Mouse (Mus musculus) 3T3-L1 (cell line): Measurements from ENCODE around the gene Ccdc189.

Experiments used
- DNase-seq: peaks from one replicate; pipeline ENCODE4 v3.0.0-alpha.2; 2015; ENCODE audit warnings: low read depth, low spot score

Ccdc189 gene

DNA sequence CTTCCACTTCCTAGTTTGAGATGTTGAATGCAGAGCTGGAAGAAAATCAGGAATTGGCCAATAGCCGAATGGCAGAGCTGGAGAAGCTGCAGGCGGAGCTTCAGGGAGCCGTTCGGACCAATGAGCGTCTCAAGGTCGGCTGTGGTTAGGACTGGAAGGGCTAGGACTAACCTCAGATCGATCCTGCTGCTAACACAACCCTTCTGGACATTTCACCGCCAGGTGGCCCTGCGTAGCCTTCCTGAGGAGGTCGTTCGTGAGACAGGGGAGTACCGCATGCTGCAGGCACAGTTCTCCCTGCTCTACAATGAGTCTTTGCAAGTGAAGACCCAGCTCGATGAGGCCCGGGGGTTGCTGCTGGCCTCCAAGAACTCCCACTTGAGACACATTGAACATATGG, 4.2 kb upstream of the Ccdc189 start:
- DNase-seq = no peak

- no peak for DNase-seq
Observed at GRCm38 (mm10) chr7:127591108-127591507, 2.7 kb upstream of the Ccdc189 start.

DNA sequence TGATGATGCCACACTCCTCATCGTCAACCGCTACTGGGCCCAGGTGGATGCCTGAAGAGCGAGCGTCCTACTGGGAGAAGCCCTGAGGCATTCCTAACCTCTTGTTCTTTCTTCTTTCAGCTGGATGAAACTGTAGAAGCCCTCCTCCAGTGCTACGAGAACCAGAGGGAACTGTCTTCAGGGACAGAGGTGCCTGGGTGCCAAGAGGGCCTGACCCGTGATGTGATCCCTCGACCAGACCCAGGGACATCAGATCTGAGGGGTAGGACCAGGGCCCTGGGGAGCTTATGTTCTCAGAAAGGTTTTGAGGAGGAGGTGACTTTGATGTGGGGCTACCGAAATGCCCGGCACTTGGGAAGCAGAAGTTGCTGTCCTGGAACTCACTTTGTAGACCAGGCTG, 1.2 kb upstream of the Ccdc189 start:
- no peak for DNase-seq

- DNase-seq = no peak
Observed at GRCm38 (mm10) chr7:127588901-127589300, 506 bp upstream of the Ccdc189 start.

DNA sequence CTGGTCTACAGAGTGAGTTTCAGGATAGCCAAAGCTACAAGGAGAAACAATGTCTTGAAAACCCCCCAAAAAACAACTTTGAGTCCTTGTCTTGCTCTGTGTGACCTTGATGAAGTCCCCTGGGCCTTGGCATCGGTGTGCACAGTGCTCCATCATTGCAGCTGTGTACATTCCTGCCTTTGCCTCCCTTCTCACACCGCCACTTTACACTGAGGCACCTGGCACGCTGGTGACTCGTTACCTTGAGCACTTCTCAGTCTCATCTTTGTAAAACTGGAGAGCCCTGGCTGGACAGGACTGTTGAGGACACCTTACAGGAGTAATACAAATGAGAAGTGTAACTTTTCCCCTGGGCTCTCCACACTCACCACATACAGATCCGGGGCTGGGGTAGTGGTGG, 1.2 kb downstream of the Ccdc189 start:
- DNase-seq = no peak

DNA sequence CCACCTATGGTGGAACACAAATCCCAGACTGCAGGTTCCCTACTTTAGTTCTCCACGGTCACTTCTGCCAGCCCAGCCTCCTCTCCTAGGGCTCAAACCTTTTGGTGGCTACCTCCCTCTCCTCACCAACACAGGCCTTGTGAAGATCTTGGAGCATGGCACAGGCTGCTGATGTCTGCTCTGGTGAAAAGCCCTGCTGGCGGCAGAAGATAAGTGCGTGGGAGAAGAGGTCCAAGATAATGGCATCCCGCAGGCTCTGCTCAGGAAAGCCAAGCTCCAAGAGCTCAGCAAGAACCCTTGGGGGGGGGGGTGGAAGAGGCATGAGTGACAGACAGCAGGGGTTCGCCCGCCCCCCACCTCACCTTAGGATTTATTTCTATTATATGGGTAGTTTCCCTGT, 2.2 kb downstream of the Ccdc189 start:
- DNase-seq = no peak

- no peak for DNase-seq
Observed at GRCm38 (mm10) chr7:127585031-127585430, 3.4 kb downstream of the Ccdc189 start.

DNA sequence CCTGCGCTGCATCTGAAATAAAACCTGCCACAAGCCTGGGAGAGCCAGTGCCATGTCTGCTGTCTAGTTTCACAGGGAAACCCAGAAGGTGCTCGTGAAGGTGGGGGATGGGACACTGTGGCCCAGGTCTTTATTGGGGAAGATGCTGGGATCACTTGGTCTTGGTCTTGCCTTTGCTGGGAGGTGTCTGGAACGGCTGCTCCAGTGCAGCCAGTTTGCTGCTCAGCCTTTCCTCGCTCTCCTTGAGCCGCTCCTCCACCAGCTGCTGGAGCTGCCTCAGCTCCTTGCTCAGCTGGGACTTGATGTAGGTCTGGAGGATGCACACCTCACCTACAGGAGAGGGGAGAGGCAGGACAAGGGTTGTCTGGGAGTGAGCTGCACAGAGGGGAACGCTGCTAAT, 5.1 kb downstream of the Ccdc189 start:
- no peak for DNase-seq

GRCm38 (mm10) chr7:127574115-127574514, 14.3 kb downstream of the Ccdc189 start:
- no peak for DNase-seq

GRCm38 (mm10) chr7:127573503-127574008, 14.8 kb downstream of the Ccdc189 start:
- no peak for DNase-seq

- peak; percentile 99 for DNase-seq
Observed at GRCm38 (mm10) chr7:127572895-127573471, 15.4 kb downstream of the Ccdc189 start, which contains the start of gene Phkg2. Phkg2 (plus strand) TSS chr7:127573340.

- peak; percentile 71 for DNase-seq
Observed at GRCm38 (mm10) chr7:127564381-127565150, 23.8 kb downstream of the Ccdc189 start.

DNA sequence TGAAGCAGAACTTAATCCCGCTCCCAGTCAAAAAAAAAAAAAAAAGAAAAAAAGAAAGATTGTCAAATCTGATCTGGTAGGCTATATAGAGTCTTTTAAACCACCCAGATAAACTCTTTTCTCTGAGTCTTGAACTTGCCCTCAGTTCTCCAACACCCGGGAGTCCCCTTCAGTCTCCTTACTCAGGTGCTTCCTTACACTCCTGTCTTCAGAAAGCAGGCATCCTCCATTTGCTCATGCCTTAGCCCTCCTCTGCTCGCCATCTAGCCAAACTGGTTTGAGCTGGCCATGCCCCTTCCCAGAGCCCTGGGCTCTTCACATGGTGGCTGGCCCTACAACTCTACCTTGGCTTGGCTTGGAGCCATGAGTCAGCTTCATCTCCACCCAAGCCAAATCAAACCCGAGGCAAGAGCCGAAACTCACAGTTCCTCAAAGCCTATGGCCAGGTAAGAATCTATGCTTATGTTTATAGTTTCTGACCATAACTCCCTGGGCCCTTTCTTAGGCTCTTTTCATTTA, 27.0 kb downstream of the Ccdc189 start, which contains the start of gene Tmem265:
Gene Tmem265, plus strand, starts transcription at position 51 of the 519 bp plus-strand sequence.
- no peak for DNase-seq

- no peak for DNase-seq
Observed at GRCm38 (mm10) chr7:127560580-127560979, 27.8 kb downstream of the Ccdc189 start.

- no peak for DNase-seq
Observed at GRCm38 (mm10) chr7:127551558-127551957, 36.8 kb downstream of the Ccdc189 start.

DNA sequence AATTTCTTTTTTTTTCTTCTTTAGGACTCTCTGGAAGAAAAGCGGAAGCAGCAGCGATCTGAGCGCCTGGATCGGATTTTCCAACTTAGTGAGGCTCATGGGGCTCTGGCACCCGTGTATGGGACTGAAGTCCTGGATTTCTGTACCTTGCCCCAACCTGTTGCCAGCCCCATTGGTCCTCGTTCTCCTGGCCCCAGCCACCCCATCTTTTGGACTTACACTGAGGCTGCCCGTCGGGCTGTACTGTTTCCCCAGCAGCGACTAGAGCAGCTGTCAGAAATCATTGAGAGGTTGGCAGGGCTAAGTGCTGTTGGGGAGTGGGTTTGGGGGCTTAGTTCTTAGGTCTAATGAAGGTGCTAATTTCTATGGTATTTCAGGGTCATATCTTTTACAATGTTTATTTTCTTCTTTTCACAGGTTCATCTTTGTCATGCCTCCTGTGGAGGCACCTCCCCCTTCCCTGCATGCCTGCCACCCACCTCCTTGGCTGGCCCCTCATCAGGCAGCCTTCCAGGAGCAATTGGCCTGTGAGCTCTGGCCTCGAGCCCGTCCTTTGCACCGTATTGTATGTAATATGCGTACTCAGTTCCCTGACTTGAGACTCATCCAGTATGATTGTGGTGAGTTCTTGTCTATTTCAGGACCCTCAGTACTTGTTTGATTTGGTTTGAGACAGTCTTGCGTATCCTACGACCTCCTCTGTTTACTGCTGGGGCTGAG, 39.1 kb downstream of the Ccdc189 start:
- DNase-seq = no peak

GRCm38 (mm10) chr7:127541671-127542070, 46.7 kb downstream of the Ccdc189 start:
- no peak for DNase-seq
